Mouse (Mus musculus) forebrain, postnatal 0 days (tissue): ENCODE measurements around the gene Nccrp1. TPM values are rescaled to one million over a fixed set of nuclear protein-coding genes. Genes with fewer than 3 reads are reported as not detected.

Source experiments
- ATAC-seq: fragments of 200-750 bp; cut with Nextera tagmentation; 2 replicates; pipeline ENCODE4 v1.8.0; 2017; ENCODE audit warnings: mild to moderate bottlenecking, moderate library complexity
- DNase-seq: peaks from one replicate; pipeline ENCODE4 v3.0.0-alpha.2; 2015
- H3K27ac ChIP-seq: fragments of 300-500 bp; sonication (generic); 2 replicates; pipeline ENCODE4 v1.5.1; 2014; ENCODE audit warnings: low read depth, mild to moderate bottlenecking, antibody characterized with exemption, low read length, moderate library complexity, mixed read lengths
- H3K27me3 ChIP-seq: fragments of 300-500 bp; sonication (generic); 2 replicates; pipeline ENCODE4 v1.6.1; 2014; ENCODE audit warnings: mild to moderate bottlenecking, low read length, mixed read lengths; ENCODE audit not compliant: insufficient read depth
- H3K36me3 ChIP-seq: fragments of 300-500 bp; sonication (generic); 2 replicates; pipeline ENCODE4 v1.6.1; 2014; ENCODE audit warnings: mild to moderate bottlenecking, moderate library complexity; ENCODE audit not compliant: insufficient read depth
- H3K4me1 ChIP-seq: fragments of 300-500 bp; sonication (generic); 2 replicates; pipeline ENCODE4 v1.6.1; 2014; ENCODE audit warnings: antibody characterized with exemption; ENCODE audit not compliant: insufficient read depth
- H3K4me2 ChIP-seq: fragments of 300-500 bp; sonication (generic); 2 replicates; pipeline ENCODE4 v1.6.1; 2014; ENCODE audit warnings: low read depth, mild to moderate bottlenecking, moderate library complexity
- H3K4me3 ChIP-seq: fragments of 300-500 bp; sonication (generic); 2 replicates; pipeline ENCODE4 v1.5.1; 2014; ENCODE audit warnings: low read depth, low read length, mixed read lengths
- H3K9ac ChIP-seq: fragments of 300-500 bp; sonication (generic); 2 replicates; pipeline ENCODE4 v1.6.1; 2014; ENCODE audit warnings: mild to moderate bottlenecking
- H3K9me3 ChIP-seq: fragments of 300-500 bp; sonication (generic); 2 replicates; pipeline ENCODE4 v1.6.1; 2016; ENCODE audit warnings: low read length
- CTCF ChIP-seq: sonication (generic); IDR thresholded peaks from 2 replicates; pipeline ENCODE4 v1.5.1; 2016; ENCODE audit warnings: antibody characterized with exemption, control low read depth, low read depth
- WGBS: fragments of 180-500 bp; shearing (Covaris S2); extraction: QIAGEN DNeasy Blood & Tissue Kit; methylation state at CpG from one replicate; pipeline ENCODE4 v1.1.7; 2014; 5-methylcytosine and 5-hydroxymethylcytosine counted together
- polyA plus RNA-seq: library from polyadenylated mRNA; unstranded; fragments of >200 nt; fragmentation: Nextera tagmentation; extraction: Ambion mirVana; gene quantifications from 2 replicates; pipeline ENCODE4 v1.2.1, GENCODE M21; 2015
- total RNA-seq: library from RNA; depleted of rRNA; stranded (reverse); fragments of >200 nt; gene quantifications from 2 replicates; pipeline ENCODE4 v1.2.3, GENCODE M21; 2014

The Nccrp1 gene
- total and polyA plus RNA-seq, 2 experiments from 2014 or later: 0.10 TPM; not detected in 1

DNA sequence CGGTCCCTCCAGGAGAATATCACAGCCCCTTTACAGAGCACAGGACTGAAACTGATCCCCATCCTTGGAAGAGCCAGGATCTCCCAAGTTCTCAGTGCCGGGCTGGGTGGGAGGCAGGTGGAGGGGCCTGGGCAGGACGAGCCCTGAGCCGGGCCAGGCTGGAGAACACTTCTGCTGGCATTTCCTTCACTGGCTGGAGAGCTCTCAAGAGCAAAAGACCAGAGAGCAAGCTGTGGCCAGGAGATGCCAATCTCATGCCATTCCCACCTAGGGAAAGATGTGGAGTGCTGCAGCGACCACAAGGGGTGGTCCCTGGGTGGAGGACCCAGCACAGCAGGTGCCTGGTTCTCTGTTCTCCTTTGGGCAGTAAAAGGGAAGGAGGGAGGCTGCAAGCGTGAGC is 37.9 kb upstream of the Nccrp1 start:
- H3K4me1 ChIP-seq: peaks cover 11% of the 10 kb centered on the region
- H3K27ac ChIP-seq: no peak overlapping the region
- 77% methylated on average over 6 of the region's 6 CpGs for WGBS
- no peak for TF ChIP-seq CTCF
- H3K36me3 ChIP-seq: no peaks in the 10 kb centered on the region
- H3K4me3 ChIP-seq: no peak overlapping the region
- H3K27me3 ChIP-seq: no peaks in the 10 kb centered on the region
- DNase-seq (no peak), ATAC-seq (no peak)
- H3K9me3 ChIP-seq: no peaks in the 10 kb centered on the region
- H3K9ac ChIP-seq: no peak overlapping the region
- no peak overlapping the region for H3K4me2 ChIP-seq

DNA sequence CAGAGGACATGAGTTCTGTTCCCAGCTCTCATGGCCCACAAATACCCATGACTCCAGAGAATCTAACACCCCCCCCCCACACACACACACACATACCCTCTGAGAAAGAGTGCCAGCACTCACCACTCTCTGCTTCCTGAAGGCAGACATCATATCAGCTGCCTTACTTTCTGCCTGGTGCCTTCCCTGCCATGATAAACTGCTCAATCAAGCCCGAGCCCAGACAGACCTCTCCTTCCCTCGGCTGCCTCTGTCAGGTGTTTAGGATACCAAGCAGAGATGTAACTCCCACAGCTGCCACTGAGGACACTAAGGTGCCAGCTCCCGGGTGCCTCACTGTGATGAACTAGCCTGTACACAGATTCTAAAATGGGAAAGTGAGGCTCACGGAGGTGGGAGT is 37.4 kb upstream of the Nccrp1 start:
- Histone ChIP-seq H3K4me1 (peaks cover 11% of the 10 kb centered on the region), H3K9ac (no peak overlapping the region), H3K9me3 (no peaks in the 10 kb centered on the region), H3K27ac (no peak overlapping the region), H3K4me3 (no peak overlapping the region), H3K36me3 (no peaks in the 10 kb centered on the region), H3K27me3 (no peaks in the 10 kb centered on the region), H3K4me2 (no peak overlapping the region)
- no peak for TF ChIP-seq CTCF
- 74% methylated on average over 4 of the region's 4 CpGs for WGBS
- ATAC-seq (no peak), DNase-seq (no peak)

DNA sequence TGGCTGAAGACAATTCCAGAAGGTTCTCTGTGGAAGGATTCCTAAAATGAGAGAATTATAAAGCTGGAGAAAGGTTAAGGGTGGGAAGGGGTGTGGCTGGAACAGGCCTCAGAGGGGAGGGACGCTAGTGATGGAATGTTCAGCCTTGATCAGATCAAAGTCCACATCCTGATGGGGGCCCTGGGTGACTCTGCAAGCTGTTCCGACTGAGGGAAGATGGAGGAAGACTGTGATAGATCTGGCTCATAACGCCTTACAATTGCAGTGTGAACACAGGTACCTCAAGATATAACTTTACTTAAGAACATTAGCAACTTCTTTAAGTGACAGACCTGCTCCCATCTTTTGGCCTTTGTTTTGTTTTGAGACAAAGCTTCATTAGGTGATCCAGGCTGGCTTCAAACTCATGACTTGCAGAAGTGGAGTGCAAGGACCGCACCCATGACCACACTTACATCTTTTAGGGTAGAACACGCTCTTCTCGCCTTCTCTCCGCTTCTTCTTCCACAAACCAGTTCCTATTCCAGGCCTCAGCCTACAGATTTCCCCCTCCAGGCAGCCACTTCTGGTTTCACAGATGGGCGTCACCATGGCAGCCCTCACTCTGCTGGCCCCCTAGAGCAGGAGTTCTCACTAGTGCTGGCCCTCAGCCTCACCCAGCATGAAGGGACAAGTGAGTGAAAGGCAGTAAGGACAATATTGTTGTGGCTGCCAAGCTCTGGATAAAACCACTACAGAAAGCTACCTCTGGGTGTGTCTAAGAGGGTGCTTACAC is 36.7 kb upstream of the Nccrp1 start:
- H3K27me3 ChIP-seq: no peaks in the 10 kb centered on the region
- peak; percentile 33; the same call in 1 of the 2 replicates for ATAC-seq
- H3K4me1 ChIP-seq: peaks cover 11% of the 10 kb centered on the region
- H3K36me3 ChIP-seq: no peaks in the 10 kb centered on the region
- no peak for TF ChIP-seq CTCF
- H3K4me3 ChIP-seq: no peak overlapping the region
- DNase-seq: no peak
- peak overlapping the region; percentile 42 for H3K27ac ChIP-seq
- no peak overlapping the region for H3K9ac ChIP-seq
- no peak overlapping the region for H3K4me2 ChIP-seq
- H3K9me3 ChIP-seq: no peaks in the 10 kb centered on the region
- 73% methylated on average over 8 of the region's 8 CpGs for WGBS

DNA sequence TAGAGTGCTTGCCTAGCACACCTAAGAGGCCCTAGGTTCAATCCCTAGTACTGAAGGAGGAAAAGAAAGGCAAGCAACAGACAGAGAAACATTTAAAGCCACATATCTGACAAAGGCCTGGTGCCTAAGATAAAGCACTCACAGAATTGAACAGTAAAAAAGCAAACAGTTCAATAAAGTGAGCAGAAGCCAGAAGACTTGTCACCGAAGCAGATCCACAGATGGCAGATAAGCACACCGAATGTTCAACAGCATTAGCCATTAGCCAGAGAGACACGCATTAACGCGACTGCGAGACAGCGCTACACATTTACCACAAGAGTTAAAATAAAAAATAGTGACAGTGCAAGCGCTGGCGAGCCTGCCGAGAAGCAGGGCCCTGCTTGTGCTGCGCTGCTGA is 35.8 kb upstream of the Nccrp1 start:
- Histone ChIP-seq H3K27me3 (no peaks in the 10 kb centered on the region), H3K9me3 (no peaks in the 10 kb centered on the region), H3K4me1 (peaks cover 11% of the 10 kb centered on the region), H3K27ac (peak overlapping the region; percentile 42), H3K4me2 (no peak overlapping the region), H3K36me3 (no peaks in the 10 kb centered on the region), H3K9ac (no peak overlapping the region), H3K4me3 (no peak overlapping the region)
- DNase-seq (peak; percentile 57), ATAC-seq (peak; percentile 47; the same call in 1 of the 2 replicates)
- 58% methylated on average over 11 of the region's 11 CpGs for WGBS
- no peak for TF ChIP-seq CTCF

DNA sequence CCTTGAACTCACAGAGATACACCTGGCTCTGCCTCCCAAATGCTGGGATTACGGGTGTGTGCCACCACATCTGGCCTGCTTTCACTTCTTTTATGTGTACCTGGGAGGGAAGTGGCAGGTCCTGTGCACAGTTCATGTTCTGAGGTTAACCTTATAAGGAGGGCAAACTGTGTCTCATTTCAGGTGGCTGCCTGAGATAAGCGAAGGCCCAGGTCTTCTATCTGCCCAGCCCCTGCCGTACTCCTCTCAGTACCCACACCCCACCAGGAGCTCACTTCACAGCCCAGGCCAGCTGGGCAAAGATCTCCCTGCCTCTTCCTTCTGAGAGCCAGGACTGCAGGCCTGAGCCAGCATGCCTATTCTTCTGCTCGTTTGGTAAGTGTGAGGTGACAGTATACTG is 34.7 kb upstream of the Nccrp1 start:
- Histone ChIP-seq H3K27me3 (no peaks in the 10 kb centered on the region), H3K4me3 (no peak overlapping the region), H3K36me3 (no peaks in the 10 kb centered on the region), H3K9me3 (no peaks in the 10 kb centered on the region), H3K4me2 (no peak overlapping the region), H3K27ac (no peak overlapping the region), H3K9ac (no peak overlapping the region), H3K4me1 (peaks cover 10% of the 10 kb centered on the region)
- DNase-seq (no peak), ATAC-seq (no peak)
- 84% methylated on average over 4 of the region's 4 CpGs for WGBS
- no peak for TF ChIP-seq CTCF

DNA sequence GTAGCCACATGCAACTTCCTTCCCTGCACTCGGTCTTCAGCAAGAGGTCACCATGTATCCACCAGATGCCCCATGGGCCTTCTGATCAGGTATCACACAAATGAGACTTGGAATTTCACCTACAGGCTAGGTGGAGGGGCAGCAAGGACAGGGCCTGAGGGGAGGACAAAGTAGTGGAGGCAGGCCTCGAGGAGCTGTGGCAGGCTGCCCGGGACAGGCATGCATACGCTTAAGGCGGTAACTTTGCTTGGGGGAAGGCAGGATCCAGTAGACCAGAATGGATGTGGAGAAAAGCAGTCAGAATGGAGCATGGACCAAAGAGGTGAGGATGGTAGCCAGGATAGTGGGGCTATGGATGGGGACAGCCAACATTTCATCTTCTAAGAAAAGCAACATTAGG is 32.8 kb upstream of the Nccrp1 start:
- ATAC-seq (no peak), DNase-seq (no peak)
- Histone ChIP-seq H3K4me3 (no peak overlapping the region), H3K27me3 (no peaks in the 10 kb centered on the region), H3K9me3 (no peaks in the 10 kb centered on the region), H3K9ac (no peak overlapping the region), H3K36me3 (no peaks in the 10 kb centered on the region), H3K4me1 (peaks cover 7% of the 10 kb centered on the region; the same call in 1 of the 2 replicates), H3K4me2 (no peak overlapping the region), H3K27ac (no peak overlapping the region)
- WGBS: 59% methylated on average over 5 of the region's 5 CpGs
- TF ChIP-seq CTCF: no peak

DNA sequence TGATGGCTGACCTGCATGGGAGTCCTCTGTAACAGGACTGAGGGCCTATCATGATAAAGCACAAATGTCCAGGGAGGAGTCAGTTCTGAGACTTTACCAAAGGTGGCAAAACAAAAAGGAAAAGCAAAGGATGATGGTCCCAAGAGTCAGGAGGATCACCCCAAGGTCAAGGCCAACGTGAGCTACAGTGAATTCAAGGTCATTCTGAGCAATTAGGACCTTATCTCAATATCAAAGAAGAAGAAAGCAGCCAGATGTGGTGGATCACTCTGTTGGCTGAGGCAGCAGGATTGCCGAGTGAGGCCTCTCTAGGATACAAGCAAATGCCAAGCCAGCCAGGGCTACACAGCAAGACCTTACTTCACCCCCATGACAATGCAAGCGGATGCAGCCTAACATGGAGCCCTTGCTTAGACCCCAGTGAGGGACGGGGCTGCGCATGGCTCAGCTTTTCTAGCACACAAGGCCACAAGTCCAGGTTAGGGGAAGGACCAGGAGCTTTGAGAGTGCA is 31.5 kb upstream of the Nccrp1 start:
- no peaks in the 10 kb centered on the region for H3K36me3 ChIP-seq
- H3K9ac ChIP-seq: no peak overlapping the region
- DNase-seq (no peak), ATAC-seq (no peak)
- H3K9me3 ChIP-seq: no peaks in the 10 kb centered on the region
- no peak overlapping the region for H3K4me2 ChIP-seq
- 82% methylated on average over 5 of the region's 5 CpGs for WGBS
- H3K27ac ChIP-seq: no peak overlapping the region
- H3K27me3 ChIP-seq: no peaks in the 10 kb centered on the region
- peaks cover 3% of the 10 kb centered on the region; the same call in 1 of the 2 replicates for H3K4me1 ChIP-seq
- H3K4me3 ChIP-seq: no peak overlapping the region
- TF ChIP-seq CTCF: no peak
